Mouse (Mus musculus) cerebellum, adult (tissue): Measurements from ENCODE around the gene Pam16.

Experiments used
- ATAC-seq: cut with Nextera tagmentation; 2 replicates; pipeline ENCODE4 v1.9.2; 2017; ENCODE audit warnings: mild to moderate bottlenecking, moderate library complexity, mixed read lengths; ENCODE audit not compliant: insufficient number of reproducible peaks, low FRiP score, low TSS enrichment

Pam16 gene

DNA sequence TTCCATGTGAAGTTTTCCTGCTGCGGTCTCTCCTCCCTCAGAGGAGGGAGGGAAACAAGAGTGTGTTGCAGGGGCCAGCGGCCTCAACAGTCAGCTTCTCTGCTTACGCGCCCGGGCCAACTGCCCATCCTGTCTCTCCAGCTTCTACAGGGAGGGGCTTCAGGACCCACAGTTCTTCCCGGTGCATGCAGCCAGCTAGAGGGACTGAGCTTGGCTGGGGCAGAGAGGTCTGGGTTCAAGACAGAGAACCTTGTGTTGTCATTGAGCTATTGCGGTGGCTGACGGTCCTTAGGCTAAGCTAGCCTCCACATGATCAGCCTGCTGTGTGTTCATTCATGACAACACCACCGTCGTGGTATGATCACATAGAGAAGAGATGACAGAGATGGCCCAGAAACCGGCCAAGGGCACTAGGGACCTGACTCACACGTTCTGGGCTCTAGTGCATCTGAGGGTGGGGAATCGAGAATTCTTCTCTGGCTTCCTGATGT is 22.9 kb upstream of the Pam16 start:
- no peak for ATAC-seq

DNA sequence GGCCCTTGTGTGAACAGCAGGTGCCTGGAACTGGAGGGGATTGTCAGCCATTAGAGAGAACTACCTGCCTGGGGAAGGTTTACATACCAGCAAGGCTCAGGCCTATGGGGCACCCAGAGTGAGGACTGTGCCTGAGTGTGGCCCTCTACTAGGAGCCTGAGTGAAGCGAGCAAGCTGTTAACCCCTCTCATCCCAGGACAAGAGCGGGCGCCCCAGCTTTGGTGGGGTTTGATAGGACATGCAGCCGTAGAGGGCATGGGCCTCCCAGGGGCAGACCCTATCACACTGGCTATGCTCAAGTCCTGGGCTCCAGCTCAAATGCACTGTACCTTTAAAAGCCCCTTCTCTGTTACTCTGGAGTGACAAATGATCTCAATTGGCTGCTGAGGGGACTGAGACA is 22.0 kb upstream of the Pam16 start:
- ATAC-seq: no peak

DNA sequence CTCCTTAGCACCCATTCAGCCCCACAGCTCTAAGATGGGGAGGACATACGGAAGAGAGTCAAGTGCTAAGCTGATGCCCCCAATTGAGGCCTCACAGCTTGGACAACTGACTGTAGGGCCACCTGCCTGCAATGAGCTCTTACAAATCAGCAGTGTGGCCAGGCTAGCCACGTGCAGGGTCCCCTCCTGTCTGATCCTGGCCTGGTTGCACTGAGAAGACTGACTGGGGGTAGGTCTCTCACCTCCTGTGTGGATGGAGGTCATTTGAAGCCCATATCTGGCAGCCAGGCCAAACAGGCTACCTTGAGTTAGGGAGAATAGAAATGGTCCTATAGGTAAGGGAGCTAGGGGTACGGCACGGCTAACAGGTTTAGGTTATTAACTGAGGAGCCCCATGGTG is 21.1 kb upstream of the Pam16 start:
- no peak for ATAC-seq

DNA sequence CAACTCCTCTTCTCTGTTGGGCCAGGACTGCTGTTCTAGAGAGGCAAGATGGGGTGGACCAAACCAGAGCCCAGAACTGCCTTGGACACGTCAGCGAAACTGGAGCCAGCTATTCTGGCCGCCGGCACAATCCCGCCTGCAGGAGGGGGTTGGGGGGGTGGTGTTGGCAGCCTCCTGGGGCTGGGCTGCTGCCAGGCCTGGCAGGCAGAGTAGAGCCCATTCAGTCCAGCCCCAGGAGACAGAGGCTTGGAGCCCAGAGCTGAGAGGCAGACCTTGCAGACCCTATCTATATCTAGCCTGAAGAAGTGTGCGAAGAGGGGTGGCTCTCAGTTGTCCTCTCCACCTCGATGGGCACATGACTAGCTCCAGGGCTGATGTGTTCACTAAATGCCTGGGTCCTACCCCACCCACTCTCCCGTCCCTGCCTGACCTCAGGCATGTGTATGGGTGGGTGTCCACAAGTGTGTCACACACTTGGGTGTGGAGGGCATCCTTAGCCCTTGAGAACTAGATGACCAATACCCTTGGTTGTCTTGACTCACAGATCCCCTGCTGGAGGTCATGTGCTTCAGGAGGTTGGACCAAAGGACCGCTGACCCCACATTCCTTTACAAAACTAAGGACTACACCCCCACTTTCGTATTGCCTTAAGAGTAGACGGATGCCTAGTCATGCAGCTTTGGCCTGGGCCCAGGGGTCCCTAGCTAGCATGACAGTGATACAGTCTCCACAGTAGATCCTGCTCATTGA is 19.1 kb upstream of the Pam16 start:
- peak; percentile 53; the same call in 1 of the 2 replicates for ATAC-seq

DNA sequence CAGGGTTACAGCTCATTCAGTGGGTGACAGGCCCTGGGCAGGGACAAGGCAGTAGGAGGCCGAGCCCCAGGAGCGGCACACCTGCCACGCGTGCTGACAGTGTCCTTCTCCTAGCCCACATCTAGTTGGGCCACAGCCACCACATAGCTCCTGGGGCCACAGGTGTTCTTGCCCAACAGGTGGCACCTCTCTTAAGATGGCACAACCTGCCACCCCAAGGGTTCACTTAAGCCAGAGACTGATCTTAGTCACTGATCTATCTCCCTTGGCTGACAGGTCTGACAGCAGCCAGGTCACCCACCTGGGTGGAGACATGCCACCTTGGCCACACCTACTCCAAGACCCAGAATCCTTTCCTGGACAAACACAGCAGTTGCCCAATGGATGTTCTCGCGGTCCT is 18.1 kb upstream of the Pam16 start:
- ATAC-seq: no peak

DNA sequence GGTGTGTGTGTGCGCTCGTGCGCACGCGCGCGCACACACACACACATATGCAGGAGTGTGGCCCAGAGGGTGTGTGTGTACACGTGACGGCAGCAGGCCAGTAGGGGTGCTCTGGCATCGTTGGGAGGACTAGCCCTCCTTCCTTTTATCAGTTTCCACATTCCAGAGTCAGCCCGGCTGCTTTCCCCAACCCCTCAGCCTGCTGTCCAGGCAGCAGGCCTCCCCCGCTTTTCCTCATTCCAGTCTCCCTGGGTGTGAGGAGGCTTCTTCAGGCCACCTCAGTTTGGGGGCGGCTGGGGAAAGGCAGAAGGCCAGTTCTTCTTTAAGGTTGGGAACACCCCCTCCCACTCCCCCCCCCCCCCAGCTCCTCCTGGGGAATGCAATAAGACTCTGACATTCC is 17.4 kb upstream of the Pam16 start:
- no peak for ATAC-seq

DNA sequence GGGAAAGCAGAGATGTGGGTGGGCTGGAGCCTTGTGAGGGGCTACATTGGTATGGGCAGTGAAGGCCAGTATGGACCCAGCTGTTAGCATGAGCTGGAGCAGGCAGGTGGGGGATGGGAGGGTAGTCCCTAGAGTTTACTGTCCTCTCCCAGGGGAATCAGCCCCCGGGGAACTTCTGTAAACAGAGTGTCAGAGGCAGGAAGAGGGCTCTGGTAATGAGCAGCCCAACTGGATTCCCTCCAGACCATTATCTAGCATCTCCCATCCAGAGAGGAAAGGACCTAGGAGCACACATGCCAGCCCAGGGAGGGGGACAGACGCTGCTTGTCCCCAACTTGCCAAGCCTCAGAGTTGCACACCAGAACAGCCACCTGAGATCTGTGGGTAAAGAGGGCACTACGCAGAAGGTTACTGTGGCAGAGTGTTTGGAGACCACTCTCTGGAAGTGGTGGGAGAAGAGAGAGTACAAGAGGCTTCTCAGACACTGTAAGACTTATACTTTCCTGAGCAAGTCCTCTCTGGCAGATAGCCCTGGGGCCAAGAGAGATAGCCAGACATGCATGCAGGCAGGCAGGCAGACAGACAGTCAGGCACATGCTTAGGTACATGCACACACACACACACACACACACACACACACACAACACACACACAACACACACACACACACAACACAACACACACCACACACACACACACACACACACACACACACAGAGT is 16.5 kb upstream of the Pam16 start:
- ATAC-seq: no peak

DNA sequence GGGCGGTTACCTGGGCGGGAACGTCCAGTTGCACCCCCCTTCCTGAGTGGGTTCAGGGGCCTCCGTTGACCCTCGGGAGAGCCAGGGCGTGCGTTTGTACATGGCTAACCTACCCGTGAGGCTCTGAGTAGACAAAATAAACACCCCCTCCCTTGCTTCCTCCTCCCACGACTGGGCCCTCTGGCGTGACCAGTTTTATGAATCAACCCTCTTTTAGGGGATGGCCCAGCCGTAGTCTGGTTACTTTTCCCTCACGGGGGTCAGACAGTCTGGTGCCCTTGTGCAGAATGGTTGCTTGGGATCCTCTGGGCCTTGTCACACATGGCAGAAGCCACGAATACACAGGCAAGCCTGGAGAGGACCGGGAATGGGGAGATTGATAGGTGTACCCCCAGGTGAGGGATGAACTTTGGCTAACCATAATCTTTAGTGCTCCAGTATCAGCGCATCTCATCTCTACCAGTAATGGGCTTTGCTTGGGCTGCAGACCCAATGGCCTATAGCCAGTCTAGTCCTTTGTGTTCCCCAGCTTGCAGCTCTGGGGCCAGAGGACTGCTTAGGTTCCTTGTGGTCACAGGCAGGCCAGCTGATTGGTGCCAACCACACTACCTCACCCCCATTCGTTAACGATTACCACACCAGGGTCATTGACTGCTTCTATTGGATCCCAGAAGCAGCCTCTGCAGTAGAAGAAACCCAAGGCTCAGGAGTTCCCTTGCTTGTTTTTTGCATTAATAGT is 15.6 kb upstream of the Pam16 start:
- ATAC-seq: no peak

DNA sequence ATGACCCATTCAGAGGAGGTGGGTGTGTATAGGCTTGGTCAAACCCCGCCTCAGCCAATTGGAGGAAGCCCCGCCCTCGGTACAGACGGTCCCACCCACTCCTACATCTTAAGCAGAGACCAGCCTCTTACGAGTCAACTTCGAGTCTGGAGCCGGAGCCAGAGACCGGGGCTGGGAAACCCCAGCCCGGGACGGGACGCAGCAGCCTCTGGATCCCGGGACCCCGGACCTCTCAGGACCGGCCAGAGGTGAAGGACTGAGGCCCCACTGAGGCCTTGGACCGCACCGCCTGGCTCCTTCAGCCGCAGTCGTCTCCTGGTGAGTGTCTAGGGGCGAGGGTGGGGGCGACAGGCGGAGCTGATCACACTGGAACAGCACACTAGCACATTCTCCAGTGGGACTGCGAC is 15.0 kb upstream of the Pam16 start, which contains the start of the genes Vasn and Dnaja3:
TSS of gene Vasn (plus strand) at position 111 of the 407 bp plus-strand sequence.
TSS of gene Dnaja3 (plus strand) at position 159 of the 407 bp plus-strand sequence.
- ATAC-seq: no peak

DNA sequence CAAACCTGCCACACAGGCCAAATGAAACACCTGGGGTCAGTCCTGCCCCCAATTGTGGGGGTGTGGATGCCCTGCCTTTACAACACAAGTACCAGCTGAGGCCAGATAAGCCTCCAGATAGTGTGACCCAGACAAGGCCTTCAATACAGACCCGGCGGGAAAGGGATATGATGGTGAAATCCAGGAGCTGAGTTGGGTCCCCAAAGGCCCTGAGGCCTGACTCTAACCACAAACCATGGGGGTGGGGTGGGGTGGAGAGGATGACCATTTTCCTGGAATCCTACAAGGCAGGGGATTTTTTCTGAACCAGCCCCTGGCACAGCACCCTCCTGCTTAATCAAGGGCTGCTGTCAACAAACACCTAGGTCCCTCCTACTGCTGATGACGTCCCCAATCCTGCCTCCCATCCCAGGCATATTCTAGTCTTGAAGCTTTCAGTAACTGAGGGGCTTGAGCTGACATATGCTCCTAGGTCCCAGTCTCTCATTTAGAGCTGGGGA is 14.2 kb upstream of the Pam16 start:
- ATAC-seq: no peak

DNA sequence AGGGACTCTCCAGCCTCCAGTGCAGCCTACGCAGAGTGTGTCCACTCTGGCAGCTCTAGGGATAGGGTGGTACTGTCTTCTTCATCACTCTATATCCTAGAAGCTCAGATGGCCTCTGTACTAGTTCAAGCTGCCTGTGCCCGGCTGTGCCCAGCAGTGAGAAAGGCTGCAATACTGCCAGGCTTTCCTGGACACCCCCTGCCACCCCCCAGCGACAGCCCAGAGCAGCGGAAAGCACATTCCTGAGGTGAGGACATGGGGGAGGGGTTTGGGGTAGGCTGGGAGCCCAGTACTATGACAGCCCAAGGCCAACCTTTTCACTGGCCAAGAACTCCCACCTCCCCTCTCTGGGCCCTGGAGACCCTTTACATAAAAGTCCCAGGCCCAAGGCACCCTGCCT is 11.0 kb upstream of the Pam16 start:
- no peak for ATAC-seq

DNA sequence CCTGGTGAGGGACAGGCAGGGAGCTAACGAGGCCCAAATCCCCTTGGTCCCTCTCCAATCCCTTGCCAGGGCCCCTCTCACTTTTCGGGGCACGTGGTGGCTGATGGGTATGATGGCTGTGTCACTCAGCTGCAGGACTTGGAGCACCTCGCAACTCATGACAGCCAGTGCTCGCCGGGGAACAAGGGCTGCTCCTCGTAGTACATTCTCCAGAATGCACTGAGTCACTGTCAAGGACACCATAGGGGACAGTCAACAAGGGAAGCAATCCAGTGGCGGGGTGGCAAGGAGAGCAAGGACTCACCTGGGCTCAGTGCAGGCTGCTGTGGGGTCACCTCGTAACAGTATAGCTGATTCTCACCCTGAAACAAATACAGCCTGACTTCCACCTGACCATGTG is 9.9 kb upstream of the Pam16 start:
- ATAC-seq: no peak

DNA sequence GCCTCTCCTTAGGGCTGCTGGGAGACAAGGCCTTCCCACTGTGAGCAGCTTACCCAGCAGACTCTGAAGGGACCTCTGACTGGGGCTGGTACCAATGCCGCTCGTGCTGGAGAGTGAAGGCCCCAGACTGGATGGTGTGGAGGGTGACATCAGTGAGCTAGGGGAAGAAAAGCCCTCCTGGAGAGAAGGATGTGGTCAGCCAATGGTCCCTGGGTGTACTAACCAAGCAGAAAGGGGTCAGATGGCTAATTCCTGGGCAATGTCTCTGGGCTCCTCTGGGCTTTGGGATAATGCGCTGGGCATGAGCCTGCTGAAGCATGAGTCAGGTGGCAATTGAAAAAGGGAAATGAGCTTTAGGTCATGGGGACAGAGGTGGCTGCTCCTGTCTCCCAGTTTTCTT is 8.9 kb upstream of the Pam16 start:
- ATAC-seq: no peak

DNA sequence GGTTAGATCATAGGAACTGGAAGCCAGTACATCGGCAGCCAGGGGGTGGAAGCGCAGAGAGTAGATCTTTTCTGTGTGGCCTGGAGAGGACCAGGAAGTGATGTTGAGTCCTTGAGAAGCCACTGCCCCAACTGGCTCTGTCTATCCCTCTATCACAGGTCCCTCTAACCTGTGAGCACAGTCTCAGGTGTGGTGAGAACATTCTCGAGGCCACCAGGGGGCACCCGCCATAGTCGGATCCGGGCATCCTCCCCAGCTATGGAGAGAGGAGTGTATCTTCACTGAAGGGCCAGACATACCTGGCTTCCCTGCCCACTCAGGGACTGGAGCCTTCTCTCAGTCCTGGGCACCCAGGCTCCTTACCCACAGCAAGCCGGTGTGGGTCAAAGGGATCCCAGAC is 7.3 kb upstream of the Pam16 start:
- no peak for ATAC-seq

DNA sequence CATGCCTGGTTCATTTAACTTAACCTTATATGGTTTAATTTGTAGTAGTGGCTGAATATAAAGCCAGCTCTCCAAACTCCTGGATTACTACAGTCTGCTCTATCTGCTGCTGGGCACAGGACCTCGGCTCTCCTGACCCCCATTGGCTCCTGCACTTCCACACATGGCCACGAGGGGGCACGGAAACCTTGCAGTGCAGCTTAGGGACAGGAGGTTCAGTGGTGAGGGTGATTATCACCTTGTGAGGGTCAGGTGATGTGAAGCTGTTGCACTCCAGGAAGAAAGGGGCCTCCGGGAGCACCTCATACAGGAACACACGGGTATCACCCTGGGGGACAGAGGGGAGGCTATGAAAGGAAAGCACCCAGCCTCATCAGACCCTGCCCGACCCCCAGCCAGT is 5.2 kb upstream of the Pam16 start:
- ATAC-seq: no peak

DNA sequence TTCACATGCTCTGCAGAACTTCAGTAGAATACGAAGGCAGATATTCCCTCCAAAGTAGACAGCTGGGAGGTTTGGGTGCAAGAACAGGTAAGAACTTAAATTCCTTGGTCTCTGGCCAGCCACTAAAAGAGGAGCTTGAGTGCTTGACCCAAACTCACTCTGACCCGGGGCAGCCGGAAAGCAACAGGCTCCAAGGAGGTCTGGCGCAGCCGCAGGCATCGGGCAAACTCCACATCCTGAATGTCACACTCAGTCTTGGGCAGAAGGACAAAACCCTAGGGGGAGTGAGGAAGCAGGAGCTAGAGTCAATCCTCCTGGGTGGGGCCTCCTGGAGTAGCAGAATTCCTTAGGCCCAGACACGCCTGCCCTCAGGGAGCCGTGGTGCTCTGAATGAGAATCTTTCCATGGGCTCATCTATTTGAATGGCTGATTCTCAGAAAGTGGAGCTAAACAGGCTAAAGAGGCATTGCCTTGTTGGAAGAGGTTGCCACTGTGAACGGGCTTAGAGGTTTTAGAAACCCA is 4.2 kb upstream of the Pam16 start:
- no peak for ATAC-seq

DNA sequence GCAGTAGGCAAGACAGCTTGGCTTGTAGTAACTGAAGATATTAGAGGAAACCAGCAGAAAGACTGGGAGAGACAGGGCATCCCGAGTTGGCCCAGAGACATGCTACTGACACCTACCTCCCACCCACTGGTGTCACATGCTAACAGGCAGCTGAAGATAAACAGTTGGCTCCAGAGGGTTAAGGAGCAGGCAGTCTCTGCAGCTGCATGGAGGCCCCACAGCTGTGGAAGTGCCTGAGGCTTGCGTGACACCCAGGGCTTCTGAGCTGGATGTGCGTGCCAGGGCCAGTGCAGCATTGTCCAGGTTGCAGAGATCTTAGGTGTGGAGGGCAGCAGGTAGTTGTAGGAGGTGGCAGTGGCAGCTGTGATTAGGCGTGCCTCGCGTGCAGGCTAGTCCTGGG is 2.3 kb upstream of the Pam16 start:
- no peak for ATAC-seq

DNA sequence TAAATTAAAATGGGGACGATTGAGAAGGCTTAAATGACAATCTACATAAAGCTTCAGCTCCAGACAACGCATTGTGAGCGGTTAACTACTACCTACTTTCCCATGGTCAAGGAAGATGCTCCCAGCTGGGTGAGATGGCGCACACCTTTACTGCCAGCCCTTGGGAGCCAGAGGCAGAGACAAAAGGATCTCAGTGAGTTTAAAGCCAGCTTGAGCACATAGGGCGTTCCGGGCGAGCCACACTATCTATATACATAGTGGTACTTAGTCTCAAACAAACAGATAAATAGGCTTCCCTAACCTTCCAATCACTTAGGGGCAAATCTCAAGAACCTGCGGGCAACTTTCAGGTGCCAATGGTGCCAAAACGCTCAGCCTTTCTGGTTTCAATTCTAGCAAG is 714 bp downstream of the Pam16 start:
- no peak for ATAC-seq

DNA sequence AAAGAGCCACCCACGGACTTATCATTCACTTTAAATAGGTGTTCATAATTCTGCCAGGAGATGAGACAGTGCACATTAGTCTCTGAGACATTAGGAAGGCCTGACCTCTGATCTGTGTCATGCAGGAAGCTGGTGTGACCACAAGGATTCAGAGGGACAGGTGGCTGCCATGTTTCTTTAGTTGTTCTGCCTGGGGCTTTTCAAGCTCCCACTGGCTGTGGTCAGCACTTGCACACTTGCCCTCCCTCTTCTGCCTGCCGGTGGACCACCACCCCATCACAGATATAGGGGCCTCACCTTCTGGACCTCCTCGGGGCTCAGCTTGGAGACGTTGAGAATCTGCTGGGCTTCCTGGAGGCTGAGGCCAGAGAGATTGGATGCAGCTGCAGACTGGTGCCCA is 8.0 kb downstream of the Pam16 start:
- ATAC-seq: no peak

DNA sequence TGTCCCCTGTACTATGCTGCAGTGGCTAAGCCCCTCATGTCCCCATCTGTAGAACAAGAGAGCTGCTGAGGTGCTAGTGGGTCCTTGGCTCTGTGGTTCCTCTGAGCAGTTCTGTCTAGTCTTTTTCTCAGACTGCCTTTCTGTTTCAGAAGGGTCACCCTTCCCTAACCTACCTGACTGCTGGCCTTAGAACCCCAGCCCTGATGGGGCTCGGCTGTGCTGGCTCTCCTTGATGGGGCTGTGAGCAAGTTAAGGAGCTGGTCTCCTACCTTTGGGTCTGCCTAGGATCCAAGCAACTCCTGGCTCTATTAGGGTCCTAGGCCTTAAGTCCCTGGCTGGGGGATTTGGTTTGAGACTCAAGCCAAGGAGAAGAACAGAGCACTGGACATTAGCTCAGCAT is 9.5 kb downstream of the Pam16 start:
- no peak for ATAC-seq

DNA sequence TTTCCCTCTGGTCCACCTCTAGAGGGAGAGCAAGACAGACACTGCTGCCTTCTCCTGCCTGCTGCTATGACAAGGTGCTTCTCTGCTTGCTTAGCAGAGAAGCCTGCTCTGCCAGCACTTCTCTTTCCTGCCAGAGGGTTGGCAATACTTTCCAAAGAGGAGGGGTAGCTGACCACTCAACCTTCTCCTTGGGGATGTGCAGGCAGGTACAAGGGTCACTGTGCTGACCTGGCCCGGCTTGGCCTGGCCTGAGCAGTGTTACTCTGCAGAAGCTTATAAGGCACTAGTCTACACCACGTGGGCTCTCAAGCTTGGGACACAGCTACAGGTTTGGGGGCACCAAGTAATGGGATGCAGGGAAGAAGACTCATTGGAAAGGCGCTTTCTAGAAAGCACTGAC is 10.1 kb downstream of the Pam16 start:
- no peak for ATAC-seq
